Mouse (Mus musculus) C2C12 (cell line): Measurements from ENCODE around the gene Pacs1.

Source experiments
- CTCF ChIP-seq: IDR thresholded peaks from one replicate; pipeline ENCODE4 v1.5.1; 2011; ENCODE audit not compliant: control insufficient read depth, insufficient read depth, insufficient read length
- MYOG ChIP-seq: IDR thresholded peaks from one replicate; pipeline ENCODE4 v1.6.1; 2011; ENCODE audit not compliant: control insufficient read depth, insufficient read length; ENCODE audit errors: extremely low read depth

- TF ChIP-seq MYOG (no peak), CTCF (no peak)
These were observed 108.5 kb downstream of the Pacs1 start for GRCm38 (mm10) chr19:5164380-5164779.
